Mouse (Mus musculus) erythroblast, embryonic 14.5 days (primary cell): Measurements from ENCODE around the gene Plekhs1.
"Not testable (repeated sequence)": the region's sequence is repeated elsewhere in the genome, so short reads cannot be mapped to it uniquely, and the experiment has no call there.

Experiments used
- GATA1 ChIP-seq: IDR thresholded peaks from 2 replicates; pipeline ENCODE4 v1.6.1; 2012; ENCODE audit warnings: low read length, inconsistent platforms, mixed read lengths
- TAL1 ChIP-seq: IDR thresholded peaks from 3 replicates; pipeline ENCODE4 v1.6.1; 2012; ENCODE audit warnings: low read length, inconsistent platforms, mixed read lengths

DNA sequence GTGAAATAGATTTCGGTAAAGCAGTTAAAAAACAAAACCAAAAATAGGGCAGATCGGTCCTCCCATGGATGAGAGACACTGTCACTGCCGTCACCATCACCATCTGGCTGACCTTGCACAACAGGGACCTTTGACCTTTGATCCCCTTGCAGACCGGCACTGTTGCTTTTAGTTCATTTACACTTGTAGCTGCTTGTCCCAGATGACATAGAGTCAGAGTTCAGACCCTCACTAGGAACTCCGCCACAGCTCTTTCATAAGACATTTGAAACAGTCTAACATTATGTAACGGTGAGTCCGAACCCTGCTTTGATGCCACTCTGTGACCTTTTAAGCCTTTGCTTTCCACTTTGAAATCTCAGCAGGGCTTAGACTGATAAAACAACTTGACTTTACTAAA lies 58.0 kb downstream of the Plekhs1 start:
- not testable (repeated sequence) for TF ChIP-seq GATA1, TAL1
